Mouse (Mus musculus) forebrain, embryonic 12.5 days (tissue): Measurements from ENCODE around the gene Egr4. TPM values are rescaled to one million over a fixed set of nuclear protein-coding genes. Genes with fewer than 3 reads are reported as not detected.

Experiments used
- ATAC-seq: fragments of 200-750 bp; cut with Nextera tagmentation; 2 replicates; pipeline ENCODE4 v1.8.0; 2017; ENCODE audit warnings: moderate TSS enrichment; ENCODE audit not compliant: low FRiP score
- H3K27ac ChIP-seq: fragments of 300-500 bp; sonication (generic); 2 replicates; pipeline ENCODE4 v1.5.1; 2016; ENCODE audit warnings: mild to moderate bottlenecking
- H3K27me3 ChIP-seq: fragments of 300-500 bp; sonication (generic); 2 replicates; pipeline ENCODE4 v1.6.1; 2016; ENCODE audit warnings: mild to moderate bottlenecking
- H3K36me3 ChIP-seq: fragments of 300-500 bp; sonication (generic); replicated peaks from 2 replicates; pipeline ENCODE4 v1.6.1; 2016; ENCODE audit warnings: mild to moderate bottlenecking
- H3K4me1 ChIP-seq: fragments of 300-500 bp; sonication (generic); 2 replicates; pipeline ENCODE4 v1.6.1; 2016
- H3K4me2 ChIP-seq: fragments of 300-500 bp; sonication (generic); 2 replicates; pipeline ENCODE4 v1.6.1; 2016; ENCODE audit warnings: mild to moderate bottlenecking, moderate library complexity
- H3K4me3 ChIP-seq: fragments of 300-500 bp; sonication (generic); replicated peaks from 2 replicates; pipeline ENCODE4 v1.5.1; 2016; ENCODE audit warnings: mild to moderate bottlenecking
- H3K9ac ChIP-seq: fragments of 300-500 bp; sonication (generic); 2 replicates; pipeline ENCODE4 v1.6.1; 2016; ENCODE audit warnings: mild to moderate bottlenecking
- H3K9me3 ChIP-seq: fragments of 300-500 bp; sonication (generic); 2 replicates; pipeline ENCODE4 v1.6.1; 2016
- polyA plus RNA-seq: library from polyadenylated mRNA; unstranded; fragments of >200 nt; fragmentation: Nextera tagmentation; extraction: Ambion mirVana; gene quantifications from 2 replicates; pipeline ENCODE4 v1.2.1, GENCODE M21; 2016

Gene Egr4
- polyA plus RNA-seq, 1 experiment from 2014 or later: not detected

DNA sequence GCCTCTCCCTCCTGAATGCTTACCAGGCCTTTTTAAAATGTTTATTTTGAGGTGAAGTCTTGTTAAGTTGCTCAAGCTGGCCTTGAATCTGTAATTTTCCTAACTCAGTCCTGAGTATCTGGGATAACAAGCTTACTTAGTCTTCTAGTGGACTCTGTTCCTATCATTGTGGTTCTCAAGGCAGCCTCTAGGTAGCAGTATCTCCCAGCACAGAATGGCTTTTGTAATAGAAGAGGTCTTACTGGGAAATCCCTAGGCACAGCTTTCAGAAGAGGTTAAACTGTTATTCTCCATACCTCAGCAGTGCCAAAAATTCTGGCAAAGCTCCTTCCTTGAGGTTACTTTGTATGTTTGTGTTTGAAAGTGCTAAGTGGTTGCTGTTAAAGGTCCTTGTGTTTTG, 48.0 kb downstream of the Egr4 start:
- no peaks in the 10 kb centered on the region for H3K4me1 ChIP-seq
- no peak for ATAC-seq
- peaks cover 98% of the 10 kb centered on the region for H3K36me3 ChIP-seq
- H3K27ac ChIP-seq: no peak overlapping the region
- H3K4me3 ChIP-seq: no peak overlapping the region
- no peak overlapping the region for H3K4me2 ChIP-seq
- H3K27me3 ChIP-seq: no peaks in the 10 kb centered on the region
- no peak overlapping the region for H3K9ac ChIP-seq
- H3K9me3 ChIP-seq: no peaks in the 10 kb centered on the region

Other genes with a start within 250 kb of the Egr4 start
- 16.8 and 17.2 TPM in 2 replicates for gene Sfxn5, start 180.2 kb downstream of the Egr4 start, polyA plus RNA-seq
- 6.8 and 8.2 TPM in 2 replicates for gene Rab11fip5, start 139.0 kb downstream of the Egr4 start, polyA plus RNA-seq
- not detected in 2 replicates for gene Noto, start 89.7 kb downstream of the Egr4 start, polyA plus RNA-seq
- gene Smyd5, start 81.6 kb downstream of the Egr4 start, polyA plus RNA-seq: 49.8 and 51.5 TPM in 2 replicates
- 610 and 617 TPM in 2 replicates for gene Cct7, start 62.1 kb downstream of the Egr4 start, polyA plus RNA-seq
- gene Pradc1, start 61.6 kb downstream of the Egr4 start, polyA plus RNA-seq: 33.0 and 34.0 TPM in 2 replicates
- gene Fbxo41, start 10.6 kb downstream of the Egr4 start, polyA plus RNA-seq: 1.9 and 2.6 TPM in 2 replicates
- 11.4 and 14.0 TPM in 2 replicates for gene Alms1, start 73.9 kb upstream of the Egr4 start, polyA plus RNA-seq
- not detected in 2 replicates for gene Nat8f7, start 199.6 kb upstream of the Egr4 start, polyA plus RNA-seq